Comparison of ENCODE assay signal across 19 mouse cellular contexts in the genomic region with DNA sequence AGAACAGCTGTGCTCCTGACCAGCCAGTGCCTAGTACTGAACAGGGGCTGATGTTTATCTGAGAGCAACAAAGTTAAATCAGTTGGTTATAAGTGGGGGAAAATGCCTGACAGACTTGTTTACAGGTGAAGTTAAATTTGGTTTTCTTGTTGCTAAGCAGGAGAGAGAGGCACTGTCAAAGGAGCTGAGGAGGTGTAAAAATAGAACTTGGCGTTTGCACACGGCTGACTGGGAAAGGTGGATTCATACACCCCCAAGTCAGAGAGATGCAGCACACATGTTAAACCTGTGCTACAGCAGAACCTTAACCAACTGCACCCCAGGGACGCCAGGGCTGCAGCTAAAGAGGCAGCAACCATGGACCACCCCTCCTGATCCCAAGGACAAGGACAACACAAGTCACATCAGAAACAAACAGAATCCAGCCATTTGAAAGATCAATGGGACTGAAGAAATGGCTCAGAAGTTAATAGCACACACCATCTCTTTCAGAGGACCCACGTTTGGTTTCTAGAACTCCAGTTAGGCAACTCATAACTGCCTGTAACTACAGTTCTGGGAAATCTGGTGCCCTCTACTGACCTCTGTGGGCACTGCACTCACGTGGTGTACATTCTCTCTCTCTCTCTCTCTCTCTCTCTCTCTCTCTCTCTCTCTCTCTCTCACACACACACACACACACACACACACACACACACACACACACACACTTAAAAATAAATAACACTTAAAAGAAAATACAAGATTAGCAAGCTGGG. TPM values are rescaled to one million over a fixed set of nuclear protein-coding genes. Genes with fewer than 3 reads are reported as not detected.
DNase-seq lines count a peak whose midpoint lies in the region; ATAC-seq lines count a peak whose summit lies in the region.
"Had no signal": no experiment of that assay in that cellular context is flagged by ENCODE, and none has a peak within 500 bp of the region (broad histone marks: within the 10 kb centered on the region; RNA-seq: fewer than 3 reads in every experiment).

No protein-coding gene starts in this region.

- ATAC-seq in heart, embryonic 15.5 days (replicated peaks; ENCODE audit: insufficient number of reproducible peaks, insufficient read depth, low FRiP score, low read depth), result no peak
- no peak for ATAC-seq in megakaryocyte, adult 5-6 weeks (ENCODE audit: poor library complexity, severe bottlenecking)
- ATAC-seq: activated CD4-positive, CD25-positive, alpha-beta regulatory T cell, adult 4 months; intestine, embryonic 15.5 days had no signal

- peaks cover 32% of the 10 kb centered on the region for H3K4me1 ChIP-seq in heart, embryonic 15.5 days (replicated peaks)
- peaks cover 29% of the 10 kb centered on the region for H3K4me1 ChIP-seq in megakaryocyte, embryonic 14.5 days

- no peak overlapping the region for H3K9ac ChIP-seq in heart, embryonic 15.5 days
- H3K9ac ChIP-seq: embryonic facial prominence, embryonic 15.5 days; forebrain, embryonic 12.5 days; intestine, embryonic 15.5 days; neural tube, embryonic 15.5 days had no signal

- no peaks in the 10 kb centered on the region for H3K36me3 ChIP-seq in heart, embryonic 15.5 days
- H3K36me3 ChIP-seq in megakaryocyte, embryonic 14.5 days (replicated peaks; ENCODE audit: low read length), result no peaks in the 10 kb centered on the region
- H3K36me3 ChIP-seq: embryonic facial prominence, embryonic 15.5 days; forebrain, embryonic 12.5 days; intestine, embryonic 15.5 days; neural tube, embryonic 15.5 days had no signal

- WGBS in heart, embryonic 15.5 days, result 69% methylated on average over 5 of the region's 5 CpGs

- no peaks in the 10 kb centered on the region for H3K9me3 ChIP-seq in heart, embryonic 15.5 days (replicated peaks)
- peaks cover 25% of the 10 kb centered on the region for H3K9me3 ChIP-seq in megakaryocyte, embryonic 14.5 days
- H3K9me3 ChIP-seq: embryonic facial prominence, embryonic 15.5 days; intestine, embryonic 15.5 days; neural tube, embryonic 15.5 days had no signal

- peak overlapping the region; percentile 87 for H3K27ac ChIP-seq in heart, embryonic 15.5 days
- H3K27ac ChIP-seq: embryonic facial prominence, embryonic 15.5 days; forebrain, embryonic 12.5 days; intestine, embryonic 15.5 days had no signal

- DNase-seq in heart, adult 9 months (ENCODE audit: low spot score in 2 of 2), result no peak
- DNase-seq in T-cell, adult 2 months (ENCODE audit: low spot score), result peak; percentile 40
- no peak for DNase-seq in kidney, postnatal 25 days
- DNase-seq in Muller cell, postnatal 12 days (ENCODE audit: inconsistent ontology term), result no peak
- DNase-seq: cerebellum, adult 11-12 months; heart, postnatal 36 days; kidney, postnatal 14 days; lung, adult 2 months; retina, postnatal 1 day had no signal

- no peak overlapping the region for H3K4me2 ChIP-seq in heart, embryonic 15.5 days
- H3K4me2 ChIP-seq: embryonic facial prominence, embryonic 15.5 days; forebrain, embryonic 12.5 days; intestine, embryonic 15.5 days; neural tube, embryonic 15.5 days had no signal

- no peaks in the 10 kb centered on the region for H3K27me3 ChIP-seq in heart, embryonic 15.5 days
- peaks cover 16% of the 10 kb centered on the region for H3K27me3 ChIP-seq in megakaryocyte, embryonic 14.5 days (replicated peaks)
- H3K27me3 ChIP-seq: embryonic facial prominence, embryonic 15.5 days; forebrain, embryonic 12.5 days; intestine, embryonic 15.5 days; neural tube, embryonic 15.5 days had no signal

- H3K4me3 ChIP-seq in heart, embryonic 15.5 days, result no peak overlapping the region
- peak overlapping the region; percentile 50 for H3K4me3 ChIP-seq in megakaryocyte, embryonic 14.5 days (replicated peaks)
- H3K4me3 ChIP-seq: embryonic facial prominence, embryonic 15.5 days; forebrain, embryonic 12.5 days; intestine, embryonic 15.5 days; neural tube, embryonic 15.5 days had no signal

RNA-seq across cellular contexts. Expression of a gene that starts 21.2 kb away (rescaled TPM):
- 0.06 and 0.15 TPM in 2 replicates for polyA plus RNA-seq in heart, embryonic 15.5 days (2015; fragmentation: Nextera tagmentation; extraction: Ambion mirVana)
- 0.06 and 0.11 TPM in 2 replicates for polyA plus RNA-seq in megakaryocyte, embryonic 14.5 days (2012; ENCODE audit: insufficient read depth, low replicate concordance)
- total RNA-seq in megakaryocyte, adult 5-6 weeks (2015), result under 0.01 TPM in 1 of 2 replicates, not detected in the other
- total RNA-seq in megakaryocyte, adult 5-6 weeks (2017), result under 0.01 TPM in 2 replicates
- total RNA-seq: common myeloid progenitor, adult 5-6 weeks; monocyte, adult 5-6 weeks had no signal
